Mouse (Mus musculus) right cerebral cortex, postnatal 4 days (tissue): ENCODE measurements around the gene Tk1.
"Not testable (repeated sequence)": the region's sequence is repeated elsewhere in the genome, so short reads cannot be mapped to it uniquely, and the experiment has no call there.

Experiments
- DNase-seq: peaks from one replicate; pipeline ENCODE4 v3.0.0-alpha.2; 2022

Tk1 gene

DNA sequence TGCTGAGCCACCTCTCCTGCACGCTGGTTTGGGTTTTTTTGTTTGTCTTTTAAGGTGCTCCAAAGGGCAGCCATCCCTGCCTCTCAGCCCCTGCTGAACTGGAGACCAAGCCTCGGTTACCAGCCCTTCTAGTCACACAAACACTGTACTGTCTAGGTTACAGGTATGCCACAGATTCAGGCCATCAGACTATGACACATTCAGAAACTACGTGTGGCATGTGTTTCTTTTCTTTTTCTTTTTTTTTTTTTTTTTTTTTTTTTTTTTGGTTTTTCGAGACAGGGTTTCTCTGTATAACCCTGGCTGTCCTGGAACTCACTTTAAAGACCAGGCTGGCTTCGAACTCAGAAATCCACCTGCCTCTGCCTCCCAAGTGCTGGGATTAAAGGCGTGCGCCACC is 37.4 kb downstream of the Tk1 start:
- DNase-seq = not testable (repeated sequence)

DNA sequence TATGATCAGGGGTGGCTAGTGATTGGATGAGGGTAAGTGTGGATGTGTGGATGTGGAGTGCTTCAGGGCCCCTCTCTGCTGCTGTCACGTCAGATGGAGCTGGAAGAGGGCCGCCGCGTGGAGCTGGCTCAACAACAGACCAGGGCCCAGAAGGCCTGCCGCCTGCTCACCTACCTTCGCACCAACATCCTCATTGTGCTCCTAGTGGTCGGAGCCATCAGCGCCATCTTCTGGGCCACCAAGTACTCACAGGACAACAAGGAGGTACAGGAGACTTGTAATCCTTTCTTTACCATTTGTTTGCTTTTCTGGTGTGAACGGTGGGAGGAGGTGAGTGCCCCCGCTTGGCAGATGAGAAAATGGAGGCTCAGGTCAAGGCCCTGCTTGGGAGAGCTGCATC is 39.6 kb downstream of the Tk1 start:
- DNase-seq = no peak

GRCm38 (mm10) chr11:117783683-117784309 is 42.1 kb downstream of the Tk1 start:
- no peak for DNase-seq

- DNase-seq = peak; percentile 81
These were observed 42.8 kb downstream of the Tk1 start for GRCm38 (mm10) chr11:117783089-117783488.

GRCm38 (mm10) chr11:117782705-117783034 is 43.2 kb downstream of the Tk1 start:
- no peak for DNase-seq

- no peak for DNase-seq
These were observed 43.7 kb downstream of the Tk1 start, which contains the start of the genes Tmc8 and Tmc6 for GRCm38 (mm10) chr11:117781993-117782704. Gene Tmc8 (plus strand): TSS chr11:117782076. Gene Tmc6 (minus strand): TSS chr11:117782198.

- DNase-seq = no peak
These were observed 44.6 kb downstream of the Tk1 start for GRCm38 (mm10) chr11:117781199-117781821.

- no peak for DNase-seq
These were observed 45.2 kb downstream of the Tk1 start for GRCm38 (mm10) chr11:117780582-117781111.

DNA sequence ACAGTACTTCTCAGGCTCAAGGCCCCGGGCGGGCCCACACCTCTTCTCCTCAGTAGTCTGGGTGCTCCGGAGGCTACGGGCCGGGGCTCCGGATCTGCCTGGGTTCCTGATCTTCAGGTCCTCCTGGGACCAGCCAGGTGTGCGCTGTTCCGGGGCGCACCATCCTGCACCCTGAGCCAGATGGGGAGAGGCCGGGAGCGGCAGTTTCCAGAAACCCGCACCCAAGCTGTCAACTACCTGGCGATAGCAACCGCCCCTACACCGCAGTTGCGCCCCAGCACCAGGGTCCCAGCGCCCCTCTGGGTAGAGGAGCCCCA is 45.7 kb downstream of the Tk1 start:
- DNase-seq = no peak

DNA sequence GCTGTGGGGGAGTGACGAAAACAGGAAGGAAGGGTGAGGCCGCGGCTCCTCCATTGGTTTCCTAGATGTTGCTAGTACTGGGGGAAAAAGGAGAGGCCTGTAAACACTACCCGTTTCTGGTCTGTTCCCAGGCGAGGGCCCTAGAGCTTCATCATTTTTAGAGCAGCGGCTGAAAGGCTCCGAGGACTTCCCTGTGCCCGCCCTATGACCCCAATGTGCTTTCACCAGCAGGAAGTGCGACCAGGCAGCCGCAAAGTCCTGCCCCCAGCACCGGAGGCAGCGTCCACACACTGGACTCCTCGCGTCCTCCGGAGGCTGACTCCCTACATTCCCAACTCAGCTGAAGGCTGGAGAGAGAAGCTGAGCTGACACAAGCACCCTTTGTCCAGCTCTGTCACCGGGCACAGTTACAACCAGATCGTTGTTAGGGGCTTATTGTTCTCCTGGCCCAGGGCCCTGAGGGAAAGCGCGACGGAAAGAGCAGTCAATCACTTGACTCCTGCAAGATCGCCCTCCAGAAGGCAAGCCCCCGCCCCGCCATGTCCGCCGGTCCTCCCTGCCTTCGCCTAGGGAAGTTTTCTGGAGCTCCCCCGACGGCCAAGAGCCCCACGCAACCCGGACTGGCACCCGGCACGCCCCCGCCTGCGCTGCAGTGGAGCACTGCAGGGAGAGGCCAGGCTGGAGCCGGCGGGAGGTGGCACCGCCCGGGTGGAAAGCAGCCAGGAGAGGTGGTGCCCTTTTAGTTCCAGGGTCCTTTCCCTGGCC is 46.3 kb downstream of the Tk1 start:
- no peak for DNase-seq

DNA sequence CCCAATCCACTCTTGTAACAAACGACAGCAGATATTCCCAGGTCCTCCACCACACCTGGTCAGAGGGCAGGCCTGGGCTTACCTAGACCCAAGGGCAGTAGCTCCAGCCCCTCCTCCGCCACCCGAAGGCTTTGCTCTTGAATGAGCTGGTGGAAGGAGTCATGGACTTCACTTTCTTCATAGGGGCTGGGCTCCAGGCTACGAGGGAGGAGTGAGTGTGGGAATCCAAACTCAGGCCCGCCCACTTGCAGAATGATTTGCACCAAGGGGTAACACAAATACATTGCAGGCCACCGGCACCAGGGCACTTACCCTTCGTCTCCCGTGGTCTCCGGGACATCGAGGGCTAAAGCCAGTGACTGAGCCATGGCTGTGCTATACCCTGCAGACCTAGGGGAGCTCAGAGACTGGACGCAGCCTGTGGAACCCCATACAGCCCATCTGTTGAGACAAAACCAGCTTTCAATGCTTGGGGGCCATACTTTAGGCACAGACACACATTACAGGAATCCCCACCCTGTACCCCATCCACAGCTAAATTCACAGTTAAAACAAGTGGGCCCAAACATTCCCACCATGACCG is 47.0 kb downstream of the Tk1 start:
- DNase-seq = no peak

GRCm38 (mm10) chr11:117778031-117778430 is 47.9 kb downstream of the Tk1 start:
- DNase-seq = no peak

- DNase-seq = no peak
These were observed 48.8 kb downstream of the Tk1 start for GRCm38 (mm10) chr11:117777111-117777510.

GRCm38 (mm10) chr11:117776085-117776792 is 49.7 kb downstream of the Tk1 start:
- no peak for DNase-seq

DNA sequence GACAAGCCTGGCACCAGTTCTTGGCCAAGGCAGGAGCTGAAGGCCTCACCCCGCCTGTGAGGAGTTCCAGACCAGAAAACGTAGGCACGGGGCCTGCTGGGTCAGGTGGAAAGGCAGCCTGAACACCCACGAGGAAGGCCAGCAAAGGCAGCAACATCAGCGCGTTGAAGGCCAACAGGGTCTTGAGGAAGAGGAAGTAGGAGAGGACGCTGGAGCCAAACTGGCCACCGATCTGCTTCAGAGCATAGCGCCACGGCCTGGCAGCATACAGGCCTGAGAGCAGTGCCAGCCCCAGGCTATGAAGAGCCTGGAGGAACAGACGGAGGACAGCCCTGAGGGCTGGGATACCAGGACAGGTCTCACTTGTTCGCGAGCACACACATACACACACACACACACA is 50.4 kb downstream of the Tk1 start:
- DNase-seq = no peak

DNA sequence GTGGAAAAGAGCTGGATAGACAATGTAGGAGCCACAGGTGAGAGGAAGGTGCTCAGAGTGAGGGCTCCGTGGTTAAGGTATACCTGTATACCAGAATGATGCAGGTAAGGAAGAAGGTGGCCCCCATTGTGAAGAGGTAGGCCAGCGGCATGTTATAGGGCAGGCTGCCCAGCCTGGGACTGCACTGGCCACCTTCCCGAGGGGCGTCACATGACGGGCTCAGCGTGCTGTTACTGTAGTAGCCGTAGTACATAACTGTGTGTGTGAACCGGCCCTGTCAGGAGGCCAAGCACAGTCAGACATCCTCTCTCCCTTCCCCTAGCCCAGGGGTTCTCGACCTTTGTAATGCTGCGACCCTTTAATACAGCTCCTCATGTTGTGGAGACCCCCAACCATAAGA is 51.0 kb downstream of the Tk1 start:
- no peak for DNase-seq

GRCm38 (mm10) chr11:117772352-117772751 is 53.5 kb downstream of the Tk1 start:
- no peak for DNase-seq

- no peak for DNase-seq
These were observed 55.5 kb downstream of the Tk1 start for GRCm38 (mm10) chr11:117770407-117770806.

DNA sequence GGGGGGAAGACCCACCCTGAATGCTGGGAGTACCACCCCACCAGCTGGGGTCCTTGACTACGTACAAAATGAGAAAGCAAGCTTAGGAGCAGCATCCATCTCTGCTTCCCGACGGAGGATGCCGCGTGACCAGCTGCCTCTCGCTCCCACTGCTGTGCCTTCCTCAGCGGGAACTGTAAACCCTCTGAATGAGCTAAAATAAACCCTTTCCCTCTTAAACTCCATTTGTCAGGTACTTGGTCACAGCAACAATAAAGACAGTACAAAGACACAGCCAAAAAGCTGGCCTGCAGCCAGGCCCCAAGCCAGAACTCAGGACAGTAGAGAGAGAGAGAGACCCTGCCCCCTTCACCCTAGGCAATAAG is 56.2 kb downstream of the Tk1 start:
- DNase-seq = no peak

DNA sequence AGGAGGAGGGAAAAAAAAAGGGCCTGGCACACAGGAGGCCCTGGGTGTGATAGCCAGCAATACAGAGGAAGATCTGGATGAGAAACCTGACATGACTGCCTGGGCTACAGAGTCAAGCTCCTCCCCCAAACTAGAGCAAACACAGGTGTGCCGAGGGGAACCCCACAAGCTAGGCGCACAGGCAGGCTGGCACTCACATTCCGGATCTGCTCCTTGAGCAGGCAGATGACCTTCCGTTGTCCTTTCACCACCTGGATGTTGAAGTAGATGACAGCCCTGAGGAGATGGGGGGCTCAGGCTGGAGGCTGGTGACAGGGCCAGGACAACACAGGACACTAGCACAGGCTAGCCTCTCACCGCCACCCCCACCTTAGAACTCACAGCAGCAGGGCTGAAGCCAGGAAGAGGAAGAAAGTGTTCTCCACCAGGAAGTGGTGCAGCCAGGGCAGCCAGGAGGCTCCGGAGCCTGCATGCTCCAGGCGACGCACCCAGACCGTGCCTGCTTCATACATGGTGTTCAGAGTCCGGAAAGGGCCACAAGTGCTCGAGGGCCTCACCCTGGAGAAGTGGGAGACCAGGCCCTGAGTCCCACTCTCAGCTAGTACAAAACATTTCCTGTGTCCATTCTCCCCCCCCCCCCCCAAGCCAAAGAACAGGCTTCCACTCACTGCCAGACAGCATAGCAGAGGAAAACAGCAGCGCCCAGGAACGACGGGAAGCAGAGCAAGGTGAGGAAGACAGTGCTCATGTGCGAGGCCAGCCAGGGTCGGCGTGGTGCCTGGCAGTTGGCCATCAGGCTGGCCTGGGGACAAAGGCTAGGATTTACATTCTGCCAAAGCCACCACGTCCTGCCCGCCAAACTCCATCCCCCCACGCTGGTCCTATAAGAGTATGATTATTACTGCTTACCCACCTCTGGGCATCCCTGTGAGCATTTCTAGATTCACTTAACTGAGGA is 56.9 kb downstream of the Tk1 start:
- no peak for DNase-seq

DNA sequence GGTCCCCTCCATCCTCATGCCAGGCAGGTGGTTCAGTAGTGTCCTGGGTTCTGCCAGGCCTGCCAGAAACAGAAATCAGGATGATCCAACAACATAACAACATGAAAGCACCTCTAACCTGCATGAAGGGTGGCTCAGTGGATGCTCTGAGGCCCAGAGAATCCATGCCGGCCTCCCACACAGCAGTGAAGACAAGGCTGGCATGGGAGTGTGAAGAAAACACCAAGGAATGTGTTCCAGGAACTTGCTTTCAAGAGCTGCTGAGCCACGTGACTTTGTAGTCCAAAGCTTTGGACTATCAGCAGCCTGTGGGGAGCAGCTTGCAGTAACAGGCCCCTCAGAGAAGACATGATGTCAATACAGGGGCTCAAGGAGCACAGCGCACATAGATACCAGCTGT is 59.6 kb downstream of the Tk1 start:
- no peak for DNase-seq
